Mouse (Mus musculus) kidney, adult 2 months (tissue): ENCODE data around the gene 4930426L09Rik. TPM values are rescaled to one million over a fixed set of nuclear protein-coding genes. Genes with fewer than 3 reads are reported as not detected.
A peak's percentile ranks its signal among the peaks of the same experiment; 100 is the strongest.

Source experiments
- DNase-seq: peaks from one replicate; pipeline ENCODE4 v3.0.0; 2021
- H3K27ac ChIP-seq: fragments of 200-500 bp; 2 replicates; pipeline ENCODE4 v1.5.1; 2012; ENCODE audit warnings: low read depth, low read length, control low read depth, inconsistent platforms; ENCODE audit not compliant: insufficient read depth
- H3K27me3 ChIP-seq: fragments of 200-500 bp; replicated peaks from 2 replicates; pipeline ENCODE4 v1.6.1; 2012; ENCODE audit warnings: mild to moderate bottlenecking, moderate library complexity, low read length, inconsistent platforms; ENCODE audit not compliant: control insufficient read depth, insufficient read depth
- H3K36me3 ChIP-seq: fragments of 200-500 bp; 2 replicates; pipeline ENCODE4 v1.6.1; 2012; ENCODE audit warnings: mild to moderate bottlenecking, moderate library complexity, low read length, inconsistent platforms; ENCODE audit not compliant: control insufficient read depth, insufficient read depth
- H3K4me1 ChIP-seq: fragments of 200-500 bp; 2 replicates; pipeline ENCODE4 v1.6.1; 2011; ENCODE audit warnings: low read length; ENCODE audit not compliant: control insufficient read depth, insufficient read depth
- H3K4me3 ChIP-seq: fragments of 200-500 bp; 2 replicates; pipeline ENCODE4 v1.5.1; 2011; ENCODE audit warnings: mild to moderate bottlenecking, low read depth, low read length, control low read depth; ENCODE audit not compliant: insufficient read depth
- CTCF ChIP-seq: fragments of 200-500 bp; conservative IDR thresholded peaks from 2 replicates; pipeline ENCODE4 v1.5.1; 2011; ENCODE audit warnings: low read depth, mild to moderate bottlenecking, control low read depth, low read length, moderate library complexity, mixed read lengths; ENCODE audit not compliant: insufficient read depth, insufficient read length
- POLR2A ChIP-seq: fragments of 200-500 bp; IDR thresholded peaks from one replicate; pipeline ENCODE4 v1.6.1; 2011; ENCODE audit warnings: low read depth, low read length, control low read depth
- WGBS: fragments of 180-500 bp; shearing (Covaris S2); methylation state at CpG from one replicate; pipeline ENCODE4 v1.1.7; 2018; 5-methylcytosine and 5-hydroxymethylcytosine counted together
- polyA plus RNA-seq: library from polyadenylated mRNA; depleted of rRNA; stranded (reverse); fragments of >200 nt; gene quantifications from 2 replicates; pipeline ENCODE4 v1.2.3, GENCODE M21; 2012

The 4930426L09Rik gene
- polyA plus RNA-seq, 1 experiment: 0.38 TPM

DNA sequence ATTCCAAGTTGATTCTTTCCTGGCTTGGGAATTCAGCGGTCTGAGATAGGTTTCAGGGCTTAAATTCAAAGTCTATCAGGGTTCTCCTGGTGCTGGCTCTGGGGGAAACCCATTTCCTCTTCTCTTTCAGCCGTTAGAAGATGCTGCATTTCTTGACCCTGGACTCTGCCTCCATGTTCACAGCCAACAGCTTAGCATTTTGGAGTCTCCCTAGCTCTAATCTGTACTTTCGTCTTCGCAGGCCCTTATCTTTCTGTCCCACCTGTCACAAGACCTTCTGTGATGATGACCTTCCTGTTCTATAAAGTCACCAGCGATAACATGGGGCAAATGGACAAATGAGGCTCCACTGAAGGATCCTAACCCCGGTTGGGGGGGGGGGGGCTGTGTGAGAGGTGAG is 13.3 kb downstream of the 4930426L09Rik start:
- H3K4me3 ChIP-seq: no peak overlapping the region
- no peaks in the 10 kb centered on the region for H3K36me3 ChIP-seq
- 86% methylated on average over 6 of the region's 6 CpGs for WGBS
- no peak overlapping the region for H3K27ac ChIP-seq
- no peaks in the 10 kb centered on the region for H3K4me1 ChIP-seq
- DNase-seq: no peak
- TF ChIP-seq POLR2A (no peak), CTCF (no peak)
- H3K27me3 ChIP-seq: no peaks in the 10 kb centered on the region

DNA sequence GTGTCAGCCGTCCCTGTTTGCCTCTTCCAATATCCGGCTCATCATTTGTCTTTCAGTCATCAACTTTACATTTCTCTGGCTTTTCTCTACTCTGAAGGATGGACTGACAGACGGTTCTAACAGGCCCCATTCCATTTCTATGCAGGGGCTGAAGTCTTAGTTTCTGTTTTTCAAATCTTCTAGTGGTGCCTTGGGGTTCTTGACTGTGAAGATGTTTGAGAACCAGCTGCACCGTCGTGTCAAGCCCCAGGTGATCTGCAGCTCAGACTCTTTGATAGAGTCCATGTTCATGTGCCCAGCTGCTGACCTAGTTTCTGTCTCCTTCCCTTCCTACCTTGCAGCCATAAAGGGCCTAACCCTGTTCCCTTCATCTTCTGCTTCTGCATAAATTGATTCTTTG is 18.2 kb downstream of the 4930426L09Rik start:
- TF ChIP-seq CTCF: no peak
- no peaks in the 10 kb centered on the region for H3K27me3 ChIP-seq
- no peak overlapping the region for H3K4me3 ChIP-seq
- WGBS: 94% methylated on average over 5 of the region's 5 CpGs
- H3K36me3 ChIP-seq: no peaks in the 10 kb centered on the region
- no peak overlapping the region for H3K27ac ChIP-seq
- H3K4me1 ChIP-seq: no peaks in the 10 kb centered on the region
- DNase-seq: no peak

DNA sequence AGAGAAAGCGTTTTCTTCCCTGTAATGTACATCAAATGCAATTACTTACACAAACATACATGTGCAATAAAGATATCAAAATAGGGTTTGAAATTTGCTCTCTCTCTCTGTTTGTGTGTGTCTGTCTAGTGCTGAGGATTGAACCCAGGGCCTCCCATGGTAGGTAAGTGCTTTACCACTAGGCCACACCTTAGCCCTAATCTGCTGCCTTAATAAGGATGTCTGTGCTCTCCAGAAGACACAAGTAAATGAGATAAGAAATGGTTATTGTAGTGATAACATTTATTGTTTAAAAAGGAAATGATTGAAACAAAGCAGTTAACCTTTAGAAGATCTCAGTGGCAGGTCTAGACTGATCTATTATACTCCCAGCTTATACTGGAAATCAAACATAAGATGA is 18.7 kb downstream of the 4930426L09Rik start:
- no peak overlapping the region for H3K4me3 ChIP-seq
- no peaks in the 10 kb centered on the region for H3K4me1 ChIP-seq
- H3K27me3 ChIP-seq: no peaks in the 10 kb centered on the region
- WGBS: 72% methylated on average over 1 of the region's 1 CpGs
- no peak overlapping the region for H3K27ac ChIP-seq
- TF ChIP-seq CTCF: no peak
- TF ChIP-seq POLR2A: no peak
- DNase-seq: no peak
- no peaks in the 10 kb centered on the region for H3K36me3 ChIP-seq

DNA sequence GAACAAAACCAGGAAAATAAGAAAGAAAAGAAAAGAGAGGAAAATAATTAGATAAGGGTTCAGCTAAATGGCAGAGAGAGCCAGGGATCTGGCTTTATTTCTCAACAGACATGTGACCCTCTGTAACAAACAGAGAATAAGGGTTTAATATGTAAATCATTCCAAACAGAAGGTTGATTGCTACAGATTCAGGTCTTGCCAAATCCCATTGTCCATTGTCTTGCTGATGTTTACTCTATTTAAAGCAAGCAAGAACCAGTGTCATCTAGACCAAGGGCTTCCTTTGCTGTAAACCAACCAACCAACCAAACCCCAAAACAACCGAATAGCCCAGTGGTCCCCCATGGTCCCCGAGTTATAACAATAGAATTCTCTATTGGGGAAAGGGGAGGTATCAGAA is 19.9 kb downstream of the 4930426L09Rik start:
- DNase-seq: no peak
- Histone ChIP-seq H3K4me3 (no peak overlapping the region), H3K27ac (no peak overlapping the region), H3K36me3 (no peaks in the 10 kb centered on the region), H3K4me1 (no peaks in the 10 kb centered on the region), H3K27me3 (no peaks in the 10 kb centered on the region)
- TF ChIP-seq POLR2A (no peak), CTCF (no peak)
- 89% methylated on average over 2 of the region's 2 CpGs for WGBS

DNA sequence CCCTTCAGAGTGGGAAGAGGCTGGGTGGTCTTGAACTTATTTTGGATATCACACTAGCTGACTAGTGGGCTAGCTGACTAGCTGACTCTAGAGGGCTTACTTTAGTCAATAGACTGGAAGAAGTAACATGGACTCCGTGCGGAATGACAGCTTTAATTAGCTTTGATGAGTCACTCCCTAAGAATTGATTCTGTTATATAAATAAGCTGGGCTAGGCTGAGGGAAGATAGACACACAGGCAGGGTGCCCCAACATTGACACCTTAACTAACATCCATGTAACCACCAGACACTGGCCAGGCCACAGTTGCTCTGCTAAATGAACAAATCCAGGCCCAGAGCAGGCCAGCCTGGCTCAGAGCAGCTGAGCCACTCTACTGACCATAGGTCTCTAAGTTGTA is 26.7 kb downstream of the 4930426L09Rik start:
- Histone ChIP-seq H3K4me3 (no peak overlapping the region), H3K27me3 (no peaks in the 10 kb centered on the region), H3K27ac (no peak overlapping the region), H3K4me1 (no peaks in the 10 kb centered on the region), H3K36me3 (no peaks in the 10 kb centered on the region)
- TF ChIP-seq POLR2A (no peak), CTCF (no peak)
- DNase-seq: no peak
- WGBS: 56% methylated on average over 2 of the region's 2 CpGs

DNA sequence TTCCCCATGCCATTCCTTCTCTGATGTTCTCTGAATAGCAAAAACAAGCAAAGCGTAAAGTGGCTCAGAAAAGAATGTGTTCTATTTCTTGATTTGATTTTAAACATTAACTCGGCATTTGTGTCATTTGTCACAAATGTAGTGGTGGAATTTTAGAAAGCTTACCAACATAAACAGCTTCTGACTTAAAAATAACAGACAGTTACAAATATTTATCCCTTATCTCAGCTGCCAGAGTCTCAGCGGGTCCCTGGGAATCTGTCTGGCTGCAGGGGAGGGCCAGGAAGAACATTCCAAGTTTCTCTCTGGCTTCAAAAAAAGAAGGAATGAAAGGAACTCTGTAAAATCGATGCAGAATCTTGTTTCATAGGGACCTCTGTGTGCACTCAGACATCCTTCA is 39.3 kb downstream of the 4930426L09Rik start:
- TF ChIP-seq CTCF (no peak), POLR2A (no peak)
- no peak overlapping the region for H3K4me3 ChIP-seq
- H3K27me3 ChIP-seq: no peaks in the 10 kb centered on the region
- WGBS: 38% methylated on average over 4 of the region's 4 CpGs
- peak; percentile 46 for DNase-seq
- H3K4me1 ChIP-seq: no peaks in the 10 kb centered on the region
- no peaks in the 10 kb centered on the region for H3K36me3 ChIP-seq
- no peak overlapping the region for H3K27ac ChIP-seq

DNA sequence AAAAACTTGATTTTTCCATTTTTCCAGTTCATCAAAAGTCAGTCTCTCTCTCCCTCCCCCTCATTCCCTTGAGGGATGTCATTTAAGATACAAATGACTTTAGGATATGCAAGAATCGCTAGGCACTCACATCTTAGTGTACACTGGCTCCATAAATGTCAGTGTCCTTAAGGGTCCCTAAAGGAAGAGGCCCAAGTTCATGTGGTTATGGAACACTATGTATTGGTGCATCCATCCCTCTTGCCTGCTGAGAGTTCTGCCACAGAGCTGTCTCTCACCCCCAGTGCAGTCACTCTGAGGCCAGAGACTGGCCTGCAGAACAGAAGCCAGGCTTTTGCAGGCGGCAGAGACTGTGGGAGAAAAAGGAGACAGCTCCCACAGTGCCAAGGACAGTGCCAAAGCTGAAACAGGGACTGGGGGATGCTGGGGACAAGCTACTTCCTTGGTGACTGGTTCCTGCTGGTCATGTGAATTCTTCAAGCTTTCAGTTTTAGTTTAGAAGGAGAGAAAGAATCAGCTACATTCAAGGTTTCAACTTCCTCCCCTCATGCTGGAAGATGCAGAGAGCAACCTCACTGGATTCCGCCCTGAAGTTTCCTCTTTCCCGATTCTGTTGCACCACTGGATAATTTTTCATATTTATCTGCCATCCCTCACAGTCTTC is 39.9 kb downstream of the 4930426L09Rik start:
- peak; percentile 17 for DNase-seq

DNA sequence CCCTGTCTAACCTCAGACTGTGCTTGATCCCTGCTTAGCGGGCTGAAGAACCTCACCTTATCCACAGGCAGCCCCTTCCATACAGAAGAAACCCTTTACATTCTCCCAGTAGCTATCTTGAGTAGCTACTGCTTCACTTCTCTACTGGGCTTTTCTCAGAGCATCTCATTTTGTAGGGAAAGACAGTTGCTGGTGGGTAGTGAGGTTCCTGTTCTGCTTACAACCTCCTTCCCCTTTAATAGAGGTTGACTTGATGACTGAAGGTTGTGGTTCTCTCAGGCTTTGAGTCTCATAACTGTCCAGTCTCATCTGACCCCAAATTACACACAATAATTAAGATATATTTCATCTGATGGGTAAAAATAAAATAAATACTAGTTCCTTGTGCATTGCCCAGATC is 50.1 kb downstream of the 4930426L09Rik start:
- H3K4me3 ChIP-seq: no peak overlapping the region
- no peak for DNase-seq
- H3K27ac ChIP-seq: no peak overlapping the region
- TF ChIP-seq CTCF: no peak
- H3K4me1 ChIP-seq: no peaks in the 10 kb centered on the region
- 90% methylated on average over 1 of the region's 1 CpGs for WGBS
- no peaks in the 10 kb centered on the region for H3K36me3 ChIP-seq
- no peaks in the 10 kb centered on the region for H3K27me3 ChIP-seq

More for the DNA sequence above, 39.9 kb downstream of the 4930426L09Rik start:
- H3K4me3 ChIP-seq: no peak overlapping the region
- no peaks in the 10 kb centered on the region for H3K4me1 ChIP-seq
- no peaks in the 10 kb centered on the region for H3K36me3 ChIP-seq
- TF ChIP-seq CTCF: no peak
- no peak for TF ChIP-seq POLR2A
- no peaks in the 10 kb centered on the region for H3K27me3 ChIP-seq
- WGBS: 62% methylated on average over 4 of the region's 4 CpGs
- peak overlapping the region; percentile 69 for H3K27ac ChIP-seq
